Mouse (Mus musculus) left cerebral cortex, postnatal 10 days (tissue): ENCODE results near the gene Smurf1. TPM values are rescaled to one million over a fixed set of nuclear protein-coding genes. Genes with fewer than 3 reads are reported as not detected.

Source experiments
- DNase-seq, 2 experiments: peaks; one replicate each; pipeline ENCODE4 v3.0.0; 2021 to 2022; ENCODE audit warnings: low spot score in 2 of 2, mixed read lengths in 1 of 2; ENCODE audit errors: extremely low spot score in 1 of 2
- intact Hi-C: fragments of 180-260 bp; cut with DNase I; formaldehyde crosslinking; loops from one replicate; pipeline ENCODE4 v1.15.1; 2025
- total RNA-seq, 2 experiments: library from RNA; stranded (reverse); gene quantifications; 2 replicates each; pipeline ENCODE4 v1.2.3; 2021

Gene Smurf1
- total RNA-seq, 2 experiments from 2014 or later: 39.4 to 40.2 TPM

DNA sequence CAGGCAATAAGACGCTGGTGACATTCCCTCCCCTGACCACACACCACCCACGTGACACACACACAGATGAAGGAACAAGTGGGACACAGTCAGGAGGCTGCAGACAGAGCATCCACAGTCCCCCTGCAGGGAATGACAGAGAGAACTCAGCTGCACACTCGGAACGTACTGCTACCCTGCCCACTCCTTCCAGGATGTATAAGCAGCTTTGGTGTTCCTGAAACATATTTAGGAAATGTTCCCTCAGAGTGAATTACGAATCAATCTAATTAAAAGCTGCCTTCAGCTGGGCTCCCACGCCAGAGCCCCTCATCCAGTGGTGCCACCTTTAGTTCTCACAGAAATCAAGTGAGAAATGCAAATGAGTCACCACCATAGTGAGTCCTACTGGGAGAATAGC lies 42.3 kb downstream of the Smurf1 start:
- no peak for DNase-seq
- intact Hi-C loops: no loop called here

DNA sequence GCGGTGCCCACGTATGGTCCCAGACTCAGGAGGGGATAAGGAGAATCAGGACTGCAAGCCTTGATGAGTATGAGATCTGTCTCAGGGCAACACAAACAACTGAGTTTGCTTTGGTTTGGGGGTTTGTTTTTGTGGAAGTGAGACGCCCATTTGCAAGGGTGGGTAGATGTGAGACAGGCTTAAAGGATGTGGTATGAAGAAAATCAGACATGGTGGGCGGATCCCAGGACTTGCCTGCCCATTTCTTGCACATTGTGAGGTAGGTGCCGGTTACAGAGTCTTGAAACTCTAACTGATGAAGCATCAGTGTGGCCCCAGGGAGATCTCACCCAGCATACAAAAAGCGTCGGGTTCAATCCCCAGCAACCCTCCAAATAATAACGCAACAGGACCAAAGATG lies 45.9 kb downstream of the Smurf1 start:
- intact Hi-C loops: loop anchor here (5.0 kb wide), 1 partner anchor 48 kb away; the partner anchor contains the start of gene Smurf1
- no peak for DNase-seq

- intact Hi-C loops: loop anchor here (5.0 kb wide), 1 partner anchor 48 kb away; the partner anchor contains the start of gene Smurf1
- DNase-seq: no peak
Measured at GRCm38 (mm10) chr5:144919194-144919593, 46.5 kb downstream of the Smurf1 start.

GRCm38 (mm10) chr5:144918204-144918603 lies 47.4 kb downstream of the Smurf1 start:
- intact Hi-C loops: loop anchor here (5.0 kb wide), 1 partner anchor 49 kb away; the partner anchor contains the start of gene Smurf1
- DNase-seq: no peak

DNA sequence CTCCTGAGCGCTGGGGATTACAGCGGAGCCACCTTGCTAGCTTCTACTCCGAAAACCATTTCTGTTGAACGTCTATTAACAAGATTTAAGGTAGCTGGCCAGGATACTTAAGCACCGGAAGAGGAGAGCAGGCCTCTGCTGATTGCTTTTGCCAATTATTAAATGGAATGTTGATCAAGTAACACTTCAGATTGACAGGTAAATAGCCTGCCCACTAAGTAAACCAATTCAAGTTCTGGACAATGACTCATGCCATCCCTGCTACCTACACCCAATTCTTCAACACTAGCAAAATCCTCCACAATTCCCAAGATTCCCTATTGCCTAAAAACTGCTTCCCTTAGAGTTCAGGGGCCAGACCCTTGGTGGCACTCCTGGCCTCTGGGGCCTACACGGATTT lies 48.5 kb downstream of the Smurf1 start:
- intact Hi-C loops: loop anchor here (5.0 kb wide), 1 partner anchor 50 kb away; the partner anchor contains the start of gene Smurf1

GRCm38 (mm10) chr5:144915828-144916227 lies 49.8 kb downstream of the Smurf1 start:
- intact Hi-C loops: loop anchor here (5.0 kb wide), 1 partner anchor 51 kb away; the partner anchor contains the start of gene Smurf1
- DNase-seq: no peak

More for the DNA sequence above, 48.5 kb downstream of the Smurf1 start:
- no peak for DNase-seq

DNA sequence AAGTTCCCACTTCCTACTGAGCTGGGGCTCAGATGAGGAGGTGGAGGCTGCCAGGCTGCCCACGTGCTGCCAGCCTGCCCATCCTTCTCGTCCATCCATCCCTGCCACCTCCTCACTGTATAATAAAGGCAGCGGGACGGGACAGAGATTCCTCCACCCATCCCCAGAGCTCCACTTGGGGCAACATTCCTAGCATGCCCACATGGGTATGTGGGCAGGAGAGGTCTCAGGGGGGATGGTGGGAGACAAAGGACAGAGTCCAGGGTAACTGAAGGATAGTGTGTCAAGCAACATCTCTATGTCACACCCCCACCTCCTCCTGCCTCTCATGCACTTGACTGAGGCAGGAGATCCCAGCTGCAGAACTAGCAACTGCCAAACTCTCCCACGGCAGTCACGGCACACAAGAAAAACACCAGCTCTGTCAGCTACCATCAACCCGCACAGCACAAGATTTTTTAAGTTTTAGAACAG lies 51.2 kb downstream of the Smurf1 start:
- DNase-seq: no peak
- intact Hi-C loops: no loop called here

- DNase-seq: no peak
Measured at GRCm38 (mm10) chr5:144913923-144914322, 51.7 kb downstream of the Smurf1 start.

DNA sequence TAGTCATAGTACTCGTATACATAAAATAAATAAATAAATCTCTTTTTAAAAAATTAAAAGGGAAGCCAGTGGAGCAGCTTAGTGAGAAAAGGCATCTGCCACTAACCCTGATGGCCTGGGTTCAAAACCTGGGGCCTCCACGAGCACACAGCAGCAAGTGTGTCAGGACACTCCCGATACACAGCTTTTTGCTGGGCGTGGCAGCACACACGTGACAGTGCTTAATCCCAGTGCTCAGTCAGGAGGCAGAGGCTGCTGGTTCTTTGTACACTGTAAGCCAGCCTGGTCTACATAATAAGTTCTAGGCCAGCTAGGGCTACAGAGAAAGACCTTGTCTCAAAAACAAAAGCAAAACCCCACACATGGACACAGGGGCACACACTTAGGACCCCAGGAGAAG lies 52.3 kb downstream of the Smurf1 start:
- intact Hi-C loops: no loop called here
- DNase-seq: no peak

More at GRCm38 (mm10) chr5:144913923-144914322, 51.7 kb downstream of the Smurf1 start:
- intact Hi-C loops: no loop called here

- no peak for DNase-seq
- intact Hi-C loops: no loop called here
Measured at GRCm38 (mm10) chr5:144912519-144913310, 52.9 kb downstream of the Smurf1 start.

GRCm38 (mm10) chr5:144909521-144909920 lies 56.1 kb downstream of the Smurf1 start:
- intact Hi-C loops: no loop called here
- no peak for DNase-seq

DNA sequence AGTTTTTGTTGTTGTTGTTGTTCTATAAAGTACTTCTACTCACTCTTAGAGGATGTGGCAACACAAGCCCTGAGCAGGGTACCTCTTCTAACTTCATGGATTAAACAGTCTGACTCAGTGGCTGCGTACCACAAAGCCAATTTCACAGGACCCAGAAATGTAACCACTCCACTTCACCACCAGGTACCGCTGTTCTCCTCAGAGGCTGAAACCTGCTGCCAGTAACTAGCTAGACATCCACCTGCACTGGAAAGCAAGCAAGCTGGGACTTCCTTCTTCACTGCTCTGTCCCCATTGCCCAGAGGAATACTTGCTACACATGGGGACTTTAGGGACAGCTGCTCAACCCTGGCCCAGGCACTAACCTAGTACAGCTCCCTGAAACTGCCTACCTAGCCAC lies 58.1 kb downstream of the Smurf1 start:
- no peak for DNase-seq
- intact Hi-C loops: no loop called here

DNA sequence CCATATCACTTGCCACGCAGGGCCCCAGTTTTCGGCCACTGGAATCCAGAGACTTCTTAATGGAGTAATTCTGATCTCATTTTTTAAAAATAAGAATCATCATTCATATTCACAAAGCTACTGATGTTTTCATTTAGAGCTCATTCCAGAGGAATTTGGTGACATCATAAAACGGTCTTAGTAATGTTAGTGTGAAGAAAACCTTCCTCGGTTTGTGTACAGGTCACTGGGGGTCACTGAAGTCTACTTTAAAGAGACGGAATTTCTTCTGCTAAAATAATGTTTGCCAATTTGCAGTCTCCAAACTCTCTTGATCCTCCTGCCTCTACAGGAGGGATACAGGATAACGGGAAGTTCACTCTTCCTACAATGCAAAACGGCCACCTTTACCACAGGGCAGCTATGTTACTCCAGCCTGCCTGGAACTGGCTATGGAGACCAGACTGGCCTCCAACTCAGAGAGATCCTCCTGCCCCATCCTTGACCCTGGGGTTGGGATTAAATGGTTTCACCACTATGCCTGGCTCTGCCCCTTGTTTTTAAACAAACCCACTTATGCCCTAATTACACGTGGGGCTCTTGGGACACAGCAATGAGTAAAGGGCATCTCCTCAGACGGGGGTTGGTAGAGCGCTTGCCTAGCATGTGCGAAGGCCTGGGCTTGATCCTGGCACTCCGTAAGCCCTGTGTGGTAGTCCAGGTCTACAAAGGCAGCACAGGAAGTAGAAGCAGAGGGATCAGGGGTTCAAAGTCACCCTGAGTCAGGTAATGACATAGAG lies 61.1 kb downstream of the Smurf1 start:
- no peak for DNase-seq
- intact Hi-C loops: no loop called here

DNA sequence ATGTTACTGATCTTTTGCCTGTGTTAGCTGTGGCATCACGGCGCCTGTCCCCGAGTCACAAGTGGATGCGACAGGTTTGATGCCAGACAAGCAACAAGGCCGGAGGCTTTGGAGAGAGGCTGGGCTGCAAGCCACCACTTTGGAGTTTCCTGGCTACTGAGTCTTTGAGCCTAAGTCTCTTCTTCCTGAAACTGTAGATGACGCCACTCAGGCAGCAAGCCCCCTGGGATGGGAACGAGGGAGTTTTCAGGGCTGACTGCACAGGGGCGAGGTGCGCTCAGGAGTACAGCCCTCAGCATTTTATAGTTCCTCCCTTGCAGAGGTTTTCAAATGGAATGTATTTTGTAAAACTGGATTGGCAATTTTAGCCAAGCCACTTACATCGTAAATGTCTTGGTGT lies 63.9 kb downstream of the Smurf1 start:
- DNase-seq: no peak
- intact Hi-C loops: no loop called here

DNA sequence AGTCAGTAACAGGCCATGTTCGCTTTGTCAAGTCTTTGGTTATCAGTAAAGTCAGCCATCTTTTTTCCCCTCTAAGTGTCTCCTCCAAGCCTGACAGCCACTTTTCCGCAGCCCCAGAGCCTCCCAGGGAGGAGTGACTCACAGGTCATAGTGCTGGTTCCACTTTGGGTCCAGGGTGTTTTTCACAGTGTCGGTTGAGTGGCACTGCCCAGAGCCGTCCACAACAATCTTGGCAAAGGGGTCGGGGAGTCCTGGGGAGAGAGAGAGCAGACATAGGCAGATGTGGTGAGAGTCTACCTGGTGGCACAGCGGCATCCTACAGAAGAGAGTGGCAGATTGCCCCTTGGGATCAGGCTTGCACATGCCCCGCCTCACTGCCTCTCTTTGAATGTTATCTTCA lies 64.6 kb downstream of the Smurf1 start:
- intact Hi-C loops: no loop called here
- no peak for DNase-seq

- intact Hi-C loops: no loop called here
- no peak for DNase-seq
Measured at GRCm38 (mm10) chr5:144898448-144899052, 67.1 kb downstream of the Smurf1 start.

DNA sequence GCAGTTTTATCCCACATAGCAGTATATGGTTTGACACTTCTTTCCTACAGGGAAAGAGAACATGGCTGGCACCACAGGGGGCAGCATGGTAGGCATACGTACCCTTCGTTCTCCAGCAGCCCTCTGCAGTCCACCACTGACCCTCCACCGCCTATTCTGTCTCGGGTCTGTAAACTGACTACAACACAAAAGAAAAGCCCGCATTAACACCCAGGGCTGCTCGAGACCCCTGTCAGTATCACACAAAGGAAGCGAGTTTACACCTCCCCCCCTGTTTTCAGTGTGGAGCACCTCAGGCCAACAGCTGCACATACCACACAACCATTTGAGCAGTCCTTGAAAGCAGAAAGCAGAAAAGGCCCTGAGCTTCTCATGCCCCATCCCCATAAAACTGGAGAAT lies 67.8 kb downstream of the Smurf1 start:
- intact Hi-C loops: no loop called here
- no peak for DNase-seq

DNA sequence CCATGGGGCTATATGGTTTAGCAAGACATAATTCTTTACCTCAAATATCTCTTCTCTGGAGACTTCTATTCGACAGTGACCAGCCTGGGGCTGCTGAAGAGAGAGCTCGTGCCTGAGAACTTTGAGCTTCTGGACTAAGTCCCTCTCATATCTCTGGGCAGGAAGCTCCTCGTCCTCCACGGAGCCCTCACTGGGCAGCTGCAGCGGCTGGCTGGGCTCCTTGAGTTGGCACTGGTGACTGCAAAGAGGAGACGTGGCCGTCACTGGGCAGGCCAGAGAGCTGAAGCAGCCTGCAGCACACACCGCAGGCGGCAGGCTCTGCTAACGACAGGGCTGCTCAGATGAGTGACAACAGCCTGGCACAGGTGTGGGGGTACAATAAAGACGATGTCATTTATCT lies 74.4 kb downstream of the Smurf1 start:
- no peak for DNase-seq
- intact Hi-C loops: no loop called here

- intact Hi-C loops: no loop called here
- no peak for DNase-seq
Measured at GRCm38 (mm10) chr5:144885968-144886650, 79.5 kb downstream of the Smurf1 start.
